Mouse (Mus musculus) heart, adult 2 months (tissue): ENCODE data around the gene Wdsub1. TPM values are rescaled to one million over a fixed set of nuclear protein-coding genes. Genes with fewer than 3 reads are reported as not detected.

ENCODE experiments used
- DNase-seq, 2 experiments: peaks; one replicate each; pipeline ENCODE4 v3.0.0; 2021
- H3K27ac ChIP-seq: fragments of 200-600 bp; 2 replicates; pipeline ENCODE4 v1.8.1; 2022
- H3K27me3 ChIP-seq: fragments of 200-500 bp; 2 replicates; pipeline ENCODE4 v1.6.1; 2012; ENCODE audit warnings: mild to moderate bottlenecking, low read length, inconsistent platforms, mixed read lengths; ENCODE audit not compliant: control insufficient read depth, insufficient read depth
- H3K36me3 ChIP-seq: fragments of 200-500 bp; 2 replicates; pipeline ENCODE4 v1.6.1; 2012; ENCODE audit warnings: low read length, inconsistent platforms; ENCODE audit not compliant: control insufficient read depth, insufficient read depth
- H3K4me1 ChIP-seq: fragments of 200-500 bp; 2 replicates; pipeline ENCODE4 v1.6.1; 2011; ENCODE audit warnings: low read length; ENCODE audit not compliant: control insufficient read depth, insufficient read depth
- H3K4me3 ChIP-seq: fragments of 200-600 bp; 2 replicates; pipeline ENCODE4 v1.8.1; 2022
- H3K79me2 ChIP-seq: fragments of 200-500 bp; replicated peaks from 2 replicates; pipeline ENCODE4 v1.6.1; 2012; ENCODE audit warnings: mild to moderate bottlenecking, inconsistent platforms, low read length, moderate library complexity, mixed read lengths; ENCODE audit not compliant: control insufficient read depth, insufficient read depth
- H3K9ac ChIP-seq: fragments of 200-500 bp; 2 replicates; pipeline ENCODE4 v1.6.1; 2012; ENCODE audit warnings: low read depth, mild to moderate bottlenecking, control low read depth, inconsistent platforms, low read length, mixed read lengths
- CTCF ChIP-seq: fragments of 200-600 bp; IDR thresholded peaks from 2 replicates; pipeline ENCODE4 v1.8.1; 2022; ENCODE audit warnings: antibody characterized with exemption, mild to moderate bottlenecking, moderate library complexity
- EP300 ChIP-seq: fragments of 200-500 bp; IDR thresholded peaks from 2 replicates; pipeline ENCODE4 v1.6.1; 2011; ENCODE audit warnings: low read depth, low read length, control low read depth; ENCODE audit not compliant: insufficient read depth
- POLR2A ChIP-seq: fragments of 200-500 bp; IDR thresholded peaks from 2 replicates; pipeline ENCODE4 v1.6.1; 2011; ENCODE audit warnings: mild to moderate bottlenecking, low read depth, low read length, control low read depth; ENCODE audit not compliant: insufficient read depth
- WGBS: fragments of 180-500 bp; shearing (Covaris S2); methylation state at CpG from one replicate; pipeline ENCODE4 v1.1.7; 2018; 5-methylcytosine and 5-hydroxymethylcytosine counted together
- intact Hi-C: fragments of 180-260 bp; cut with DNase I; formaldehyde crosslinking; loops from one replicate; pipeline ENCODE4 v1.15.1; 2025
- long read RNA-seq: library from polyadenylated mRNA; stranded (forward); transcript quantifications from one replicate; pipeline ENCODE4 v2.0.0, GENCODE M21; 2021
- polyA plus RNA-seq: library from polyadenylated mRNA; depleted of rRNA; stranded (reverse); fragments of >200 nt; gene quantifications from 2 replicates; pipeline ENCODE4 v1.2.3, GENCODE M21; 2012; rRNA removed
- total RNA-seq, 2 experiments: library from RNA; stranded (reverse); gene quantifications; 2 replicates each; pipeline ENCODE4 v1.2.3; 2021

The Wdsub1 gene
- total RNA-seq (10 to 100 TPM; 21.4 to 22.1 TPM), polyA plus RNA-seq (47.7 and 65.8 TPM in 2 replicates)
- long read RNA-seq, partial matches to known transcripts = 1 of 9 reads
- long read RNA-seq, other reads (novel, unspliced or antisense) = 6 of 9 reads

DNA sequence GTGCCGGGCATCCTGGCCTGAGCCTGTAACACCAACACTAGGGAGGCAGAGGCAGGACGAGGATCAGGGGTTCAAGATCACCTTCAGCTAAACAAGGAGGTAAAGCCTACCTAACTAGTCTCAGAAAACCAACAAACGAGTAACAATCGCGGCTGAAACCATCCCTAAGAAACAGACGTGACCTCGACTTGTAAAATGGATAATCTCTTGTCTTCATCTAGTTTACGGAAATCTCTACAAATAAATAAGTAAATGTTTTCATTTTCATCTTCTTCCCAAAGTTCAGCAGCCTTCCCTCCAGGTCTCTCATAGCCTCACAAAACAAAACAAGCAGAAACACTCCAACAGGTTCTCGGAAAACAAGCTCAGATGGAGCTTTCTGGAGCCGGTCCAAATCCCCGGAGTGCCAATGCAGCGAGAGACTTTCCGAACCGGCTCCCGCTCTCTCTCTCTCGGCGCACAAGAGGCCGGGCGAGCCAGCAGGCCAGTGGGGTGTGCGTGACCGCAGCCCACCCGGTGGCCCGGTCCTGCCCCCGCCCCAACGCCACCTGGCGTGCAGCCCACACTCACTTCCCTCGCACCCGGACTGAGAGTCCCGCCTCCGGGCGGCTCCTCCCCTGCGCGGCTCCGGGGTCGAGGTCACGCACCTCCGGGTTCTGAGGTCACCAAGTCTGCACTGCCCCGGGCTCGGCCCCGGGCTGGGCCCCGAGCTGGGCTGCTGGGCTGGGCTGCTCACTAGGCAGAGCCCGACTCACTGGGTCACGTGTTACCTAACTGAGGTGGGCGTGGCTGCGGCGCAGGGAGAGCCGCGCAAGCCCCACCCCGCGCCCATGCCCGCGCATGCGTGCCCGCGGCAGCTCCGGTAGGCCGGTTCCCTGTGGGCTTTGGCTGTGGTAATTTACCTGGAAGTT lies at the start of gene Wdsub1:
Gene Wdsub1, minus strand, starts transcription at position 761 of the 911 bp plus-strand sequence.
- intact Hi-C loops = loop anchor here (5.0 kb wide), 3 partner anchors 40 to 325 kb away; partner anchors contain the start of genes Baz2b and March7
- no peaks in the 10 kb centered on the region for H3K36me3 ChIP-seq
- WGBS = 2% methylated on average over 57 of the region's 57 CpGs

DNA sequence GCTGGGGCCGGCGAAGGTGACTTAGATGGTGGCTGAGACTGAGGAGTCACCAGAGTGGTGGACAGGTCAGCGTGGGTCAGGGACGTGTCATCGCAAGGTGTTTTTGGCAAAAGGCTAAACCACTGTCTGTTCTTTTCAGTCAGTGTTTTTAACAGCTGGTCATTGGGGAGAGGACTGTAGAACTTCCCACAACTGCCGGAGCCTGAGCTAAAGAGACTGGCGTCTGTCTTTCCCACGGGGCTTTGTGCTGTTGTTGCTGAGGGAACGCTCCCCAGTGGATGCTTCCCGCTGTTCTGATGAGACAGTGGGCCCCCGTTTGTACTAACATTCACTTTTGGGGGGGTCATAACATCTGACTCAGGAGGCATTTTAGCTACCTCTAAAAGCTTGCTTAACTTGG lies 31.2 kb upstream of the Wdsub1 start:
- 82% methylated on average over 11 of the region's 11 CpGs for WGBS
- Histone ChIP-seq H3K4me1 (no peaks in the 10 kb centered on the region), H3K27ac (no peak overlapping the region), H3K4me3 (no peak overlapping the region), H3K9ac (no peak overlapping the region), H3K36me3 (peaks cover 3% of the 10 kb centered on the region; the same call in 1 of the 2 replicates), H3K27me3 (no peaks in the 10 kb centered on the region), H3K79me2 (no peaks in the 10 kb centered on the region)
- intact Hi-C loops = no loop called here
- DNase-seq = no peak
- TF ChIP-seq CTCF (no peak), EP300 (no peak), POLR2A (no peak)

More for the DNA sequence above, at the start of gene Wdsub1:
- peaks cover 4% of the 10 kb centered on the region for H3K4me1 ChIP-seq
- peak; percentile 57 for TF ChIP-seq POLR2A
- TF ChIP-seq CTCF = peak; percentile 49
- TF ChIP-seq EP300 = no peak
- H3K27me3 ChIP-seq = no peaks in the 10 kb centered on the region
- H3K9ac ChIP-seq = peak within 1 kb of the TSS; percentile 73
- H3K4me3 ChIP-seq = peak within 1 kb of the TSS; percentile 88
- peak; percentile 95 to 97 for DNase-seq
- peak within 1 kb of the TSS; percentile 88 for H3K27ac ChIP-seq
- H3K79me2 ChIP-seq = no peaks in the 10 kb centered on the region

DNA sequence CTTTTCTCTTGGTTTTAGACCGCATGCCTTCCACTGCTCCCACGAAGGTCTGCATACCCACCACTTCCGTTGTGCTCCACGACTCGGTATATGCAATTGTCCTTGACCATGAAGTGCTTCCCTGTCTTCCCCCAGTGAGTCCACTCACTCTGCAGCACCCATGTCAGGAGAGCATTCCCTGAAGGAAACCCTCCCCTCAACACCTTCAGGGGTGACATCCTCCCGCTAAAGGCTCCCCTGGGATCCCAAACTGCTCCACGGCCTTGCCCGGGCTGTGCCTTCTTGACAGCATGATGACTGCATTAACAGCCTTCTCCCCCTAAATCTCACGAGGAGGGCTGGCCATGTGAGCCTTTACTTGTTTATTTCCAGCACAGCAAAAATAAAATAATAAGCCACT lies 25.7 kb upstream of the Wdsub1 start:
- H3K4me3 ChIP-seq = no peak overlapping the region
- H3K9ac ChIP-seq = no peak overlapping the region
- H3K27ac ChIP-seq = no peak overlapping the region
- intact Hi-C loops = no loop called here
- peaks cover 3% of the 10 kb centered on the region; the same call in 1 of the 2 replicates for H3K36me3 ChIP-seq
- no peaks in the 10 kb centered on the region for H3K4me1 ChIP-seq
- DNase-seq = no peak
- no peaks in the 10 kb centered on the region for H3K79me2 ChIP-seq
- 89% methylated on average over 9 of the region's 9 CpGs for WGBS
- no peaks in the 10 kb centered on the region for H3K27me3 ChIP-seq
- TF ChIP-seq POLR2A = no peak

DNA sequence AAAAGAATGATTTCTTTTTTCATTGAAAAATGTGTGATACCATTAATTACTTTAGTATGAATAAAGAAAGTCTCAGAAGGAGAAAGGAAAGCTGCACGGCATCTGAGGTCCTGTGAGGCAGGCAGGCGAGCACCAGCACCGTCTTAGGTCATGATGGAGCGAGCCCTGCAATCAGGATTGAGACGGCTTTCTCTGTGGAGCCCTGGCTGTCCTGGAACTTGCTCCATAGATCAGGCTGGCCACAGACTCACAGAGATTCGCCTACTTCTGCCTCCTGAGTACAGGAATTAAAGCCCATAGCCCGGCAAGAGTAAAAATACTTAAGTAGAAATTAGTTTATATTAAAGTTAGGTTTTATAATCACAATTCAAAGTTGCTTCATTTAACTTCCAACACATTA lies 21.6 kb upstream of the Wdsub1 start:
- no peak overlapping the region for H3K27ac ChIP-seq
- intact Hi-C loops = no loop called here

DNA sequence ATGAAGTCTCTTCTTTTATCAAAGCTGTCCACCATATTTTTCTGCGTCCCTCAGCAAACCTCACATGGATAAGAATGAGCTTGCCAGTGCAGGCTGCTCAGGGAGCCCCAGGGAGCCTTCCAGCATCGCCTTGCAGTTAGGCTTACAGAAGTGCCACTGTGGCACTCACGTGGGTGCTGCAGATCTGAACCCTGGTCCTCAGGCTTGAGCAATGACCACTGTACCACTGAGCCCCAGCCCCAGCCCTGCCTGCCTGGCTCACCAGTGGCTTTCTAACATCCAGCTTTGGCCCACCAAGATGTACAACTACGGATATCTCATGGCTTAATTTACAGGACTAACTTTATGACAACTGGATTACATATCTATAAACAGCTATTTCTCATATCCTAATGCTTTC lies 16.3 kb upstream of the Wdsub1 start:
- Histone ChIP-seq H3K36me3 (no peaks in the 10 kb centered on the region; the same call in 1 of the 2 replicates), H3K27ac (no peak overlapping the region), H3K4me3 (no peak overlapping the region), H3K4me1 (no peaks in the 10 kb centered on the region), H3K27me3 (no peaks in the 10 kb centered on the region), H3K79me2 (no peaks in the 10 kb centered on the region; the same call in 1 of the 2 replicates), H3K9ac (no peak overlapping the region)
- intact Hi-C loops = no loop called here
- 88% methylated on average over 4 of the region's 4 CpGs for WGBS
- no peak for DNase-seq
- TF ChIP-seq EP300 (no peak), POLR2A (no peak), CTCF (no peak)

More for the DNA sequence above, 21.6 kb upstream of the Wdsub1 start:
- H3K9ac ChIP-seq = no peak overlapping the region
- 95% methylated on average over 7 of the region's 7 CpGs for WGBS
- H3K27me3 ChIP-seq = no peaks in the 10 kb centered on the region
- H3K36me3 ChIP-seq = no peaks in the 10 kb centered on the region; the same call in 1 of the 2 replicates
- no peak overlapping the region for H3K4me3 ChIP-seq
- TF ChIP-seq EP300 (no peak), CTCF (no peak), POLR2A (no peak)
- no peaks in the 10 kb centered on the region; the same call in 1 of the 2 replicates for H3K79me2 ChIP-seq
- H3K4me1 ChIP-seq = no peaks in the 10 kb centered on the region
- no peak for DNase-seq

DNA sequence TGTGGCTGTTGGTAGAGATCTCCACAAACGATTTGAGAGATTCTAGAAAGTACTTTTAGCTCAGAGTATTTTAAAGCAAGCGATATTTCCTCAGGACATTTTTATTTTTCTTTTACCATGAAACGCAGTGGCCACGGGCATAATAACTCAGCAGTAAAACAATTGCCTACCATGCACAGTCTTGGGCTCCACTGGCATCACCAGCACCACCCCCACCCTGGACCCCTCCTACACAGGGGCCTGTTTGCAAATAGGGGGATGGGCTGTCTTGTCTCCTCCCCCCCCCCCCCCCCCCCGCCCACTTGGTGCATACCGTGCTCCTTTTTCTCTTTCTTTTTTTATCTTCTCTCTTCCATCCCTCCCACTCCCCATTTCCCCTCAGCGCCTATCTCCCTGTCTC lies 15.7 kb upstream of the Wdsub1 start:
- intact Hi-C loops = no loop called here
- no peaks in the 10 kb centered on the region; the same call in 1 of the 2 replicates for H3K36me3 ChIP-seq
- H3K9ac ChIP-seq = no peak overlapping the region
- no peak overlapping the region for H3K4me3 ChIP-seq
- WGBS = 88% methylated on average over 7 of the region's 7 CpGs
- no peak for TF ChIP-seq EP300
- TF ChIP-seq CTCF = no peak
- TF ChIP-seq POLR2A = no peak
- H3K4me1 ChIP-seq = no peaks in the 10 kb centered on the region
- no peak overlapping the region for H3K27ac ChIP-seq
- no peak for DNase-seq
- no peaks in the 10 kb centered on the region for H3K27me3 ChIP-seq
- no peaks in the 10 kb centered on the region; the same call in 1 of the 2 replicates for H3K79me2 ChIP-seq
